Mouse (Mus musculus) MEL (cell line): ENCODE results near the gene Pxdn. TPM values are rescaled to one million over a fixed set of nuclear protein-coding genes. Genes with fewer than 3 reads are reported as not detected.

Experiments
- DNase-seq: peaks from one replicate; pipeline ENCODE4 v3.0.0; 2011; ENCODE audit warnings: low read depth, low spot score
- H3K27ac ChIP-seq: 2 replicates; pipeline ENCODE4 v1.5.1; 2012; ENCODE audit warnings: low read depth, mild to moderate bottlenecking, control low read depth, low read length, moderate library complexity; ENCODE audit not compliant: control insufficient read depth
- H3K27me3 ChIP-seq, 2 experiments: fragments of 150-350 bp in 1 of 2; sonication (generic) in 1 of 2; 2 replicates each; pipeline ENCODE4 v1.6.1; 2012; ENCODE audit warnings: low read length in 2 of 2, mild to moderate bottlenecking in 2 of 2, improper control_type of control experiment in 1 of 2, moderate library complexity in 1 of 2; ENCODE audit not compliant: insufficient read depth in 2 of 2, control insufficient read depth in 1 of 2
- H3K36me3 ChIP-seq, 2 experiments: 2 replicates each; pipeline ENCODE4 v1.6.1; 2012 to 2014; ENCODE audit warnings: low read length in 2 of 2, improper control_type of control experiment in 1 of 2, inconsistent platforms in 1 of 2, mild to moderate bottlenecking in 1 of 2; ENCODE audit not compliant: insufficient read depth in 2 of 2, control insufficient read depth in 1 of 2
- H3K4me1 ChIP-seq, 2 experiments: fragments of 150-350 bp in 1 of 2; sonication (generic) in 1 of 2; 2 replicates each; pipeline ENCODE4 v1.6.1; 2012; ENCODE audit warnings: low read length in 2 of 2, improper control_type of control experiment in 1 of 2, mild to moderate bottlenecking in 1 of 2; ENCODE audit not compliant: insufficient read depth in 2 of 2, control insufficient read depth in 1 of 2
- H3K4me3 ChIP-seq, 2 experiments: fragments of 150-350 bp in 1 of 2; sonication (generic) in 1 of 2; 2 replicates each; pipeline ENCODE4 v1.5.1; 2012; ENCODE audit warnings: low read depth in 2 of 2, low read length in 2 of 2, mild to moderate bottlenecking in 2 of 2, moderate library complexity in 2 of 2, control low read depth in 1 of 2, improper control_type of control experiment in 1 of 2; ENCODE audit not compliant: control insufficient read depth in 1 of 2, insufficient read depth in 1 of 2
- H3K79me2 ChIP-seq: 2 replicates; pipeline ENCODE4 v1.6.1; 2012; ENCODE audit warnings: mild to moderate bottlenecking, low read length, moderate library complexity; ENCODE audit not compliant: control insufficient read depth, poor library complexity, insufficient read depth
- H3K9ac ChIP-seq: 2 replicates; pipeline ENCODE4 v1.6.1; 2012; ENCODE audit warnings: low read depth, mild to moderate bottlenecking, control low read depth, low read length, moderate library complexity; ENCODE audit not compliant: control insufficient read depth, poor library complexity, severe bottlenecking
- H3K9me3 ChIP-seq: fragments of 150-350 bp; sonication (generic); replicated peaks from 2 replicates; pipeline ENCODE4 v1.6.1; 2012; ENCODE audit warnings: mild to moderate bottlenecking, low read length, improper control_type of control experiment, moderate library complexity; ENCODE audit not compliant: insufficient read depth
- BHLHE40 ChIP-seq: IDR thresholded peaks from 2 replicates; pipeline ENCODE4 v1.6.1; 2012; ENCODE audit warnings: low read depth, mild to moderate bottlenecking, inconsistent platforms, low read length, improper control_type of control experiment, borderline replicate concordance
- E2F4 ChIP-seq: IDR thresholded peaks from 2 replicates; pipeline ENCODE4 v1.6.1; 2011; ENCODE audit warnings: low read depth, low read length, improper control_type of control experiment, borderline replicate concordance
- EP300 ChIP-seq, 2 experiments: IDR thresholded peaks; 2 replicates each; pipeline ENCODE4 v1.6.1; 2011; ENCODE audit warnings: improper control_type of control experiment in 2 of 2, low read length in 2 of 2, low read depth in 1 of 2, mild to moderate bottlenecking in 1 of 2
- ETS1 ChIP-seq: IDR thresholded peaks from 2 replicates; pipeline ENCODE4 v1.6.1; 2012; ENCODE audit warnings: low read depth, mild to moderate bottlenecking, inconsistent platforms, low read length, improper control_type of control experiment, moderate library complexity
- GATA1 ChIP-seq: IDR thresholded peaks from 2 replicates; pipeline ENCODE4 v1.6.1; 2011; ENCODE audit warnings: low read depth, low read length, improper control_type of control experiment
- JUND ChIP-seq: IDR thresholded peaks from 2 replicates; pipeline ENCODE4 v1.6.1; 2011; ENCODE audit warnings: low read depth, mild to moderate bottlenecking, improper control_type of control experiment, low read length
- KAT2A ChIP-seq: conservative IDR thresholded peaks from 2 replicates; pipeline ENCODE4 v1.6.1; 2012; ENCODE audit warnings: low read depth, low read length, improper control_type of control experiment, inconsistent platforms
- MAFK ChIP-seq: IDR thresholded peaks from 2 replicates; pipeline ENCODE4 v1.6.1; 2011; ENCODE audit warnings: low read depth, mild to moderate bottlenecking, low read length, improper control_type of control experiment, borderline replicate concordance
- MEF2A ChIP-seq: IDR thresholded peaks from 2 replicates; pipeline ENCODE4 v1.6.1; 2014; ENCODE audit warnings: low read depth, mild to moderate bottlenecking, inconsistent platforms, low read length, improper control_type of control experiment; ENCODE audit not compliant: poor library complexity, insufficient replicate concordance, severe bottlenecking; ENCODE audit errors: extremely low read depth
- MYB ChIP-seq: IDR thresholded peaks from 2 replicates; pipeline ENCODE4 v1.6.1; 2011; ENCODE audit warnings: mild to moderate bottlenecking, low read depth, low read length, improper control_type of control experiment
- POLR2AphosphoS2 ChIP-seq: IDR thresholded peaks from 2 replicates; pipeline ENCODE4 v1.6.1; 2011; ENCODE audit warnings: low read length, improper control_type of control experiment
- POLR2AphosphoS5 ChIP-seq: IDR thresholded peaks from 2 replicates; pipeline ENCODE4 v1.6.1; 2012; ENCODE audit warnings: low read depth, borderline replicate concordance, mild to moderate bottlenecking, inconsistent platforms, low read length, moderate library complexity, mixed read lengths
- RAD21 ChIP-seq: IDR thresholded peaks from 2 replicates; pipeline ENCODE4 v1.6.1; 2011; ENCODE audit warnings: mild to moderate bottlenecking, low read depth, low read length, improper control_type of control experiment
- SIN3A ChIP-seq: IDR thresholded peaks from 2 replicates; pipeline ENCODE4 v1.6.1; 2012; ENCODE audit warnings: low read length, improper control_type of control experiment, inconsistent platforms
- SMC3 ChIP-seq: IDR thresholded peaks from 2 replicates; pipeline ENCODE4 v1.6.1; 2011; ENCODE audit warnings: low read depth, low read length, improper control_type of control experiment
- TBP ChIP-seq: IDR thresholded peaks from 2 replicates; pipeline ENCODE4 v1.8.0; 2011; ENCODE audit warnings: low read depth, low read length, improper control_type of control experiment
- TCF12 ChIP-seq: IDR thresholded peaks from 2 replicates; pipeline ENCODE4 v1.6.1; 2014; ENCODE audit warnings: low read depth, mild to moderate bottlenecking, inconsistent platforms, low read length, improper control_type of control experiment, moderate library complexity
- UBTF ChIP-seq: IDR thresholded peaks from 2 replicates; pipeline ENCODE4 v1.6.1; 2012; ENCODE audit warnings: low read depth, mild to moderate bottlenecking, inconsistent platforms, low read length, improper control_type of control experiment, moderate library complexity, borderline replicate concordance; ENCODE audit not compliant: insufficient read depth
- USF1 ChIP-seq: IDR thresholded peaks from 2 replicates; pipeline ENCODE4 v1.6.1; 2014; ENCODE audit warnings: low read depth, mild to moderate bottlenecking, inconsistent platforms, low read length, improper control_type of control experiment, moderate library complexity
- USF2 ChIP-seq, 2 experiments: IDR thresholded peaks; 2 replicates each; pipeline ENCODE4 v1.6.1; 2011 to 2012; ENCODE audit warnings: improper control_type of control experiment in 2 of 2, low read length in 2 of 2, borderline replicate concordance in 1 of 2, inconsistent platforms in 1 of 2, low read depth in 1 of 2, mild to moderate bottlenecking in 1 of 2; ENCODE audit not compliant: insufficient read depth in 1 of 2
- ZMIZ1 ChIP-seq: IDR thresholded peaks from 2 replicates; pipeline ENCODE4 v1.6.1; 2012; ENCODE audit warnings: low read depth, mild to moderate bottlenecking, inconsistent platforms, low read length, improper control_type of control experiment, moderate library complexity
- ZNF384 ChIP-seq: IDR thresholded peaks from 2 replicates; pipeline ENCODE4 v1.6.1; 2012; ENCODE audit warnings: low read depth, mild to moderate bottlenecking, inconsistent platforms, low read length, improper control_type of control experiment
- polyA plus RNA-seq, 2 experiments: library from polyadenylated mRNA; stranded (reverse) in 1 of 2; unstranded in 1 of 2; fragments of >175 nt in 1 of 2; fragments of >200 nt in 1 of 2; gene quantifications; 2 replicates each; pipeline versions ENCODE4 v1.2.1 to v1.2.4; 2012; ENCODE audit warnings: low replicate concordance in 2 of 2, low read depth in 1 of 2; ENCODE audit not compliant: insufficient read length in 2 of 2, insufficient read depth in 1 of 2, missing spikeins in 1 of 2
- total RNA-seq: library from RNA; depleted of rRNA; stranded (reverse); fragments of 300-350 nt; gene quantifications from 2 replicates; pipeline ENCODE4 v1.2.3, GENCODE M21; 2012

Gene Pxdn
- total and polyA plus RNA-seq, 3 experiments: not detected

DNA sequence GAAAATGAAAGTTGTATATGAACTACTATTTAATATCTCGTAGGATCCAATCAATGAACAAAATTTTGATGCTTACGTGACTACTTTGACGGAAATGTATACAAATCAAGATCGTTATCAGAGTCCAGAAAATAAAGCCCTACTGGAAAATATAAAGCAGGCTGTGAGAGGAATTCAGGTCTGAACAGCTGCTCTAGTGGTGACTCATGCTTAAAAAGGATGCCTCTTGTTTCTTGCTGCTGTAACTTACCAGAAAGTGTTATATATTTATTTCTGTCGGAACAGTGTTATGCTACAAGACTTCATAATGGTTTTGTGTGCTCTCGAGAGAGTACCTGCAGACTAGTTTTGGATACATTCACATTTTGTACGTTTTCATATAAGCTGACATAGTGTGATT, 17.1 kb upstream of the Pxdn start:
- Histone ChIP-seq H3K27me3 (no peaks in the 10 kb centered on the region), H3K4me3 (no peak overlapping the region), H3K4me1 (no peaks in the 10 kb centered on the region), H3K36me3 (no peaks in the 10 kb centered on the region), H3K9ac (no peak overlapping the region), H3K27ac (no peak overlapping the region), H3K9me3 (no peaks in the 10 kb centered on the region), H3K79me2 (no peaks in the 10 kb centered on the region)
- no peak for DNase-seq
- no peak for TF ChIP-seq SMC3
- TF ChIP-seq RAD21: no peak
- no peak for TF ChIP-seq ZNF384
- no peak for TF ChIP-seq KAT2A
- TF ChIP-seq POLR2AphosphoS2: no peak
- no peak for TF ChIP-seq GATA1

- no peak overlapping the region for H3K4me3 ChIP-seq
- no peaks in the 10 kb centered on the region for H3K4me1 ChIP-seq
- H3K9me3 ChIP-seq: no peaks in the 10 kb centered on the region
- no peak for DNase-seq
- H3K9ac ChIP-seq: no peak overlapping the region
- H3K79me2 ChIP-seq: no peaks in the 10 kb centered on the region
- H3K27me3 ChIP-seq: no peaks in the 10 kb centered on the region
- H3K36me3 ChIP-seq: no peaks in the 10 kb centered on the region
- TF ChIP-seq POLR2AphosphoS5: no peak
- no peak for TF ChIP-seq POLR2AphosphoS2
- TF ChIP-seq ETS1: no peak
- TF ChIP-seq ZMIZ1: no peak
- TF ChIP-seq JUND: no peak
- TF ChIP-seq E2F4: no peak
- no peak for TF ChIP-seq BHLHE40
- no peak for TF ChIP-seq SIN3A
- TF ChIP-seq USF2 (IDR thresholded peaks at IDR 0.05; ENCODE audit: borderline replicate concordance in 1 of 2, insufficient read depth in 1 of 2, low read depth in 1 of 2, low read length in 2 of 2): no peak
- no peak for TF ChIP-seq TBP
- no peak for TF ChIP-seq GATA1
- TF ChIP-seq MEF2A: no peak
- TF ChIP-seq MAFK: no peak
- TF ChIP-seq KAT2A: no peak
- TF ChIP-seq EP300 (IDR thresholded peaks at IDR 0.05; ENCODE audit: low read depth in 1 of 2, low read length in 2 of 2): no peak
- TF ChIP-seq UBTF: no peak
- TF ChIP-seq TCF12: no peak
- TF ChIP-seq MYB: no peak
- TF ChIP-seq USF1: no peak
- H3K27ac ChIP-seq: no peak overlapping the region
Observed at GRCm38 (mm10) chr12:29921481-29921880, 15.9 kb upstream of the Pxdn start.
